Mouse (Mus musculus) heart, adult 2 months (tissue): ENCODE data around the gene Gpr156.

Experiments
- CTCF ChIP-seq: fragments of 200-600 bp; IDR thresholded peaks from 2 replicates; pipeline ENCODE4 v1.8.1; 2022; ENCODE audit warnings: antibody characterized with exemption, mild to moderate bottlenecking, moderate library complexity
- POLR2A ChIP-seq: fragments of 200-500 bp; IDR thresholded peaks from 2 replicates; pipeline ENCODE4 v1.6.1; 2011; ENCODE audit warnings: mild to moderate bottlenecking, low read depth, low read length, control low read depth; ENCODE audit not compliant: insufficient read depth

DNA sequence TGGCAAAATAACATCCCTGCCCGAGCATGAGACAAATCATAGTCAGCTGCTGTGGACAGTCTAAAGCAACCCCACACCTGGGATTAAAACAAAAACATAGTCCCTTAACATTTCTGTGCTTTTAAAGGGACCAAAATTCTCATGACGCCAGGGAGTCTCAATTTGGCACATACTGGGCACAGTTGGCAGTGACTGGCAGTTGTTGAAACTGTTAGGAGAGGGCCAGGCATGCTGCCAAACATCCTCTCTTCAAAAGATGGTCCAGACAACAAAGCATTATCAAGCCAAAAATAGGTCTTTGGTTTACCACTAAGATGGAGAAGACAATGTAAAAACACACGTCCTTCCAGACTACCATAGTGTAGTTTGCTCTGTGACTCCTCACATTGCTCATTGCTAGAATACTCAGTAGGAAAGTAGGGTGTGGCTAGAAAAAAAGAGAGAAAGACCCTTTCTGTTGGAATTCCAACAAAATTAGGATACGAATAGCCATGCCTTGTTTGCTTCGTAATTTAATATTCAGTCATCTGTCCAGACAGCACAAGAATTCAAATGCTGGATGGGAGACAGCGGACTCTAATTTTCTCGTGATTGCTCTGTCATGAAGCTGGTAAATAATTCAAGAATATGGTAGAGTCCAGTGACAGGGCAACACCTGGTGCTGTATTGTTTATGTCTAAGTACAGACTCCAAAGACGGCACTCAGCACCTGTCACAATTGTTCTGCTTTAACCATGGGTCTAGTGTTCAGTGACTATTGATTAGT is 28.9 kb downstream of the Gpr156 start:
- TF ChIP-seq CTCF, result no peak
- no peak for TF ChIP-seq POLR2A
